Mouse (Mus musculus) heart, postnatal 0 days (tissue): ENCODE results near the gene Alpl.

ENCODE experiments used
- CTCF ChIP-seq: IDR thresholded peaks from 2 replicates; pipeline ENCODE4 v1.5.1; 2016; ENCODE audit warnings: antibody characterized with exemption, control low read depth, low read depth
- EP300 ChIP-seq: IDR thresholded peaks from 2 replicates; pipeline ENCODE4 v1.6.1; 2016; ENCODE audit warnings: antibody characterized with exemption, low read depth

- no peak for TF ChIP-seq CTCF
- TF ChIP-seq EP300, result no peak
These were observed 29.8 kb downstream of the Alpl start for GRCm38 (mm10) chr4:137766365-137766764.
